Mouse (Mus musculus): Measurements from ENCODE around the gene Gm2244. TPM values are rescaled to one million over a fixed set of nuclear protein-coding genes. Genes with fewer than 3 reads are reported as not detected.
A peak's percentile ranks its signal among the peaks of the same experiment; 100 is the strongest.
"Not testable (repeated sequence)": the region's sequence is repeated elsewhere in the genome, so short reads cannot be mapped to it uniquely, and the experiment has no call there.

Gene Gm2244
- not detected in 2 replicates for polyA plus RNA-seq (2011; ENCODE audit: insufficient read depth, insufficient read length, low read depth, missing spikeins)

GRCm38 (mm10) chr14:19549863-19550262, at the start of gene Gm2244:
Gene Gm2244 (minus strand): TSS chr14:19549963.
- H3K4me1 ChIP-seq (ENCODE audit: control insufficient read depth, insufficient read depth, low read length); H3K27me3 ChIP-seq (ENCODE audit: control insufficient read depth, insufficient read depth, low read length, poor library complexity, severe bottlenecking); H3K36me3 ChIP-seq (ENCODE audit: control insufficient read depth, insufficient read depth, low read length, poor library complexity, severe bottlenecking); H3K9me3 ChIP-seq (replicated peaks; ENCODE audit: control insufficient read depth, insufficient read depth, low read length, poor library complexity, severe bottlenecking); H3K4me3 ChIP-seq (ENCODE audit: low read depth, low read length); H3K27ac ChIP-seq (ENCODE audit: insufficient read depth, low read length); H3K9ac ChIP-seq (ENCODE audit: low read depth, poor library complexity, severe bottlenecking): not testable (repeated sequence)

- Histone ChIP-seq H3K4me3 (ENCODE audit: low read depth, low read length) (peak within 1 kb of the TSS; percentile 60), H3K9ac (ENCODE audit: low read depth, poor library complexity, severe bottlenecking) (peak within 1 kb of the TSS; percentile 83)
- not testable (repeated sequence) for H3K27ac ChIP-seq (ENCODE audit: insufficient read depth, low read length); H3K4me1 ChIP-seq (ENCODE audit: control insufficient read depth, insufficient read depth, low read length); H3K9me3 ChIP-seq (replicated peaks; ENCODE audit: control insufficient read depth, insufficient read depth, low read length, poor library complexity, severe bottlenecking); H3K36me3 ChIP-seq (ENCODE audit: control insufficient read depth, insufficient read depth, low read length, poor library complexity, severe bottlenecking); H3K27me3 ChIP-seq (ENCODE audit: control insufficient read depth, insufficient read depth, low read length, poor library complexity, severe bottlenecking)
These were observed 35.3 kb upstream of the Gm2244 start, which contains the start of gene Gm2237 for GRCm38 (mm10) chr14:19584804-19585667. Gene Gm2237 (minus strand): TSS chr14:19585135.

Other genes with a start within 250 kb of the Gm2244 start
- gene Gm21738, start 131.0 kb downstream of the Gm2244 start, polyA plus RNA-seq (2011; ENCODE audit: insufficient read depth, insufficient read length, low read depth, missing spikeins), result 3.8 and 4.5 TPM in 2 replicates
- gene Gm2237, start 35.2 kb upstream of the Gm2244 start, polyA plus RNA-seq (2011; ENCODE audit: insufficient read depth, insufficient read length, low read depth, missing spikeins), result 1.9 and 2.0 TPM in 2 replicates
- gene Gm5458, start 52.6 kb upstream of the Gm2244 start, polyA plus RNA-seq (2011; ENCODE audit: insufficient read depth, insufficient read length, low read depth, missing spikeins), result not detected in 2 replicates
- 125 and 133 TPM in 2 replicates for gene Nid2, start 201.3 kb upstream of the Gm2244 start, polyA plus RNA-seq (2011; ENCODE audit: insufficient read depth, insufficient read length, low read depth, missing spikeins)